Mouse (Mus musculus) MN1 (cell line): ENCODE measurements at regions not wholly inside any gene's neighbourhood (a gene's known extent, or its start where the extent isn't known, plus 50 kb on each side); places are given as distances from the start of the nearest gene placed in this dataset.
"Not testable (repeated sequence)": the region's sequence is repeated elsewhere in the genome, so short reads cannot be mapped to it uniquely, and the experiment has no call there.

ENCODE experiments used
- DNase-seq: peaks from one replicate; pipeline ENCODE4 v3.0.0-alpha.2; 2016; ENCODE audit warnings: low spot score

GRCm38 (mm10) chr10:25702146-25702545 is 166.1 kb upstream of the Smlr1 start:
- no peak for DNase-seq

- DNase-seq = no peak
Observed at GRCm38 (mm10) chr10:25695798-25696197, 159.7 kb upstream of the Smlr1 start.

GRCm38 (mm10) chr10:25681243-25681642 is 145.2 kb upstream of the Smlr1 start:
- peak; percentile 56 for DNase-seq

- DNase-seq = no peak
Observed at GRCm38 (mm10) chr10:25677889-25678288, 141.8 kb upstream of the Smlr1 start.

DNA sequence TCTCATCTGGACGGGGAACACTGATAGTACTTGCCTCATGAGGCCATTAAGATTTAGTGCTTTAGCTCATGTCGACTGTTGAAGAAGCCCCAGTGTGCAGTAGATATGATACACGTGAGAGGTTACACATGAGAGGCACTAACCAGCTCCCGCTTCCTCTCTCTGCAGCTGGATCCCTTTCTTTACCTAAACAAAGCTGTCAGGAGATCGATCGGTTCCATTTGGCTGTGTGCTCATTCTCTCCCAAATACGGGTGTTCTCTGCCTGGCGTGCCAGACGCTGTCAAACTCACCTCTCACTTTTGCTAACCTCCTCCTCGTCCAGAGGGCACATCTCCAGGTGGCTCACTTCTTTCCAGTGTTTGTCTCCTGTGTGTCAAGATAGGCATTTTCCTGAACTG is 139.3 kb upstream of the Smlr1 start:
- no peak for DNase-seq

- no peak for DNase-seq
Observed at GRCm38 (mm10) chr10:25670061-25670460, 134.0 kb upstream of the Smlr1 start.

DNA sequence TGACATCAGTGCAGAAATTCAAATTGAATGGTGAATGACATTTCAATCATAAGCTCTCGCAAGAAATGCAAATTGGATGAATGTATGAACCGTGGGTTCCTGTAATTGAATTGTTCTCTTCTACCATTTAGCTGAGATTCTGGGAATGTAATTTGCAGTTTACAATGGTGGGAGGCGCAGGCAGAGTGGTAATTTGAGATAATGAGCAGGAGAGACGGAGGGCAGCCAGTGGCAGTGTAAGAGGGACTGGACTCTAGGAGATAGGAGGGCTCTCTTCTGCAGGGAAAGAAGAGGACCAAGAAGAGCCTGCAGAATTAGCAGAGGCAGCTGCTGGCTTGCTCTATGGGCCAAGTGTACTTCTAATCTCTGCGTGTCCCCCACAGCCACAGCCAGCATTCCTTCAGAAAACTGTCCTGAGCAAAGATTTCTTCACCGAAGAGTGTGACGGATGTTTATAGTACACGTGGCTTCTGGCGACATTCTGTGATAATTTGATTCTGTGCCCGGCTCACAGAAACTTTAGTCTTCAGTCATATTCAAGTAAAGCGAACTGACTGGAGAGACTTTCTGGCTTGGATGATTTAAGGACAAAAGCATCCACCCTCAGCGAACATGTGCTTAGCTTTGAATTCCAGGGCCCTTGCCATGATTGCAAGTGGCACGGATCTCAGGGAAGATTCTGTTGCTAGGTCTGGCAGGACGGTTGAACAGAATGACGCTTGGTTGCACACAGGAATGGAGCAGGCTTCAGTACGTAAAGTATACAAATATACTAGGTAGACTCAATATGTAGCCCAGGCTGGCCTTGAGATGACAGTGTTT is 116.9 kb upstream of the Smlr1 start:
- DNase-seq = no peak

DNA sequence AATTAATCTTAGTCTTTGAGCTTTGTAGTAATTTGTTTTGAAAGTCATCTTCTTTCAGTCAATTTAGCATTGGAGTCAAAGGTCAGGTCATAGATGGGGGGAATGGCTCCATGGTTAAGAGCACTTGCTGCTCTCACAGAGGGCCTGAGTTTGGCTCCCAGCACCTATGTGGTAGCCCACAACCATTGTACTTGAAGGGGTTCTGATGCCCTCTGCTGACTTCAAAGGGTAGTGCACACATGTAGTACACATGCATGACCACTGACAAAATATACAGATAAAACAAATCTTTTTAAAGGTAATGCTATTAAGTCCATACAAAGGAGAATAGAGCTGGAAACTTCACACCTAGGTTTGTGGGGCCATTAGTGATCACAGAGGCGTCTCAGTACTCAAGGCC is 111.7 kb upstream of the Smlr1 start:
- DNase-seq = no peak

DNA sequence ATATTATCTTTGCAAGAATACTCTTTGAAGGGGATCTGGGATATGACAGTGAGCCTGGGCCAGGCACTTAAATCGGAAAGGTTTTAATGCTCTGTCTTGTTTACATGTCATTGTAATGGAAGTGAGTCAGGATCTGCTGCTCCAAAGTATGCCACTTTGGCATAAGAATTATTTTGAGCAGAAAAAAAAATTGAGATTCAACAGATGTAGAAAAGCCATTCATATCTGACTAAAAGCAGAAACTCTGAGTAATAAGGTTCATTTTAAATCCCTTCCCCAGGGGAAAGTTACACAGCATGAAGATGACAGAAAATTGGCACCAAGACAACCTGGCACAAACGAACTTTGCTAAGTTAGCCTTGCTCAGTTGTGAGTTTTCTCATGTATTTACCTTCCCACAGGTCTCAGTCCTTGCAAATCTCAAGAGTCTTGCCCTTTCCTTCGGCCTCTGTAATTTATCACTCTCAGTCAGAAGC is 107.5 kb upstream of the Smlr1 start:
- peak; percentile 52 for DNase-seq

- DNase-seq = no peak
Observed at GRCm38 (mm10) chr10:25642079-25642696, 106.1 kb upstream of the Smlr1 start.

- DNase-seq = no peak
Observed at GRCm38 (mm10) chr10:25633058-25633614, 97.1 kb upstream of the Smlr1 start.

DNA sequence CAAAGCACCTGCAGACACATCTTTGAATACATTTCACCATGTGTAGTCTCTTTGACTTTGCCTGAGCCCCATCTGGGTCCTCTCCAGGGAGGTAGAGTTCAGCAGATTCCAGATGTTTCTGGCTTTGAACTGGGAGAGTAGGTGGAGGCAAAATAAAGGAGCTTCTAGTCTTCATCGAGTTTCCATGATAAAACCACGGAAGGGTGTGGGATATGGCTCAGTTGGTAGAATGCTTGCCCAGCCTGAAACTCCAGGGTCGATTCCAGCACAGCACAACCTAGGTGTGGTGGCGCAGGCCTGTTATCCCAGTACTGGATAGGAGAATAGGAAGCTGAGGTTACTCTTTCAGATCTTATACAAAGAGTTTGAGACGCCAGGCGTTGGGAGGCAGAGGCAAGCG is 96.2 kb upstream of the Smlr1 start:
- no peak for DNase-seq

- no peak for DNase-seq
Observed at GRCm38 (mm10) chr10:25622585-25622984, 86.5 kb upstream of the Smlr1 start.

DNA sequence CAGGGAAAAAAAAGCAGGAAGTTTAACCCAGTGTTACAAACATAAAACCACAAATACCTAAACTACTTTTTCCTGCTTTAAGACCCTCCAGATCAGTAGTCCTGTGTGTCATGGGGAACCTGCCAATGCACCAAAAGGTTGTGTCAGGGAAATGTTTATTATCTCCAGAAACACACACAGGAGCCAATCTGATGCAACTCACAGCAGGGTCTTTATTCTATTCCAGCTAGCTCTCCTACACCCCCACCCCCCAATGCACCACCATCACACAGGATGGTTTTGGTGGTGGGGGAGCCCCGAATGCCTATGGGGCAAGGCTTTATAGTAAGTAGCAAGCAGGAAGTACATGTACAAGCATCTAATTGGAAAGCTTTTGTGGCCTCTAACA is 85.7 kb upstream of the Smlr1 start:
- not testable (repeated sequence) for DNase-seq

- DNase-seq = no peak
Observed at GRCm38 (mm10) chr10:25620939-25621746, 85.1 kb upstream of the Smlr1 start.

DNA sequence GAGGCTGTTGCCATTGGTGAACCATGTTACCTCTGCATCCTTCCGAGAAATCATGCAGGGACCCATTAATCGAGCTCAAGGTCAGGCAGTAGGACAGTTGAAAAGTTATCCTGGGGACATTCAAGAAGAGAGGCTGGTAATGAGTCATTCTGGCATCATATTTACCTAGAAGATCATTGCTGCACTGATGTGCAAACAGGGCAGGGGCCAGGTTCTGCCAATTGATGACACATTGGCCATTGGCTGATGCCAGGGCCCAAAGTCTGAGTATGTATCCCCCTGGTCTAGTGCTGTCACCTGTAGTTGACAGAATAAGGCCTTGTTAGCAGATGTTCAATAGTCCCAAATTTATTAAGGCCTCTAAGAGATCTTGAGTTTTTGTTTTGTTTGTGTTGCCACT is 83.6 kb upstream of the Smlr1 start:
- DNase-seq = no peak

DNA sequence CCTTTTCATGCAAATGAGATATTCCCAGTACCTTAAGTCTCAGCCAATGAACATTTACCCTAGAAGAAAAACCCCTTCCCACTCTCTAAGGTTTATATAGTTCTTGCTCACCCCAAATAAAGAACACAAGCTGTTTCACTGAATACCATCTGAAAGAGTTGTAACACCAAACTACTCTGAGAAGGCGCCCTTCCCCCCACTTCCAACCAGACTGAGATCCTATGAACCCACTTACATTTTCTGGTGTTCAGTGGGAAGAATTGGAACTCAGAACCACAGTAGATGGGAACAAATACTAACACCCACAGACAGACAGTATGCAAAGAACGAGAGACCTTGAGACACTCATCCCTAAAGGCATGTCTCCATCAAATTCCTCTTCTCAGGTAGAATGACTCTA is 65.4 kb upstream of the Smlr1 start:
- DNase-seq = no peak

GRCm38 (mm10) chr10:25589316-25589645 is 53.2 kb upstream of the Smlr1 start:
- DNase-seq = no peak

GRCm38 (mm10) chr10:25588611-25589315 is 52.7 kb upstream of the Smlr1 start:
- DNase-seq = no peak
